Mouse (Mus musculus) thymus, adult 2 months (tissue): ENCODE measurements around the gene Synpo2.

Source experiments
- CTCF ChIP-seq: fragments of 200-500 bp; IDR thresholded peaks from 2 replicates; pipeline ENCODE4 v1.5.1; 2012; ENCODE audit warnings: mild to moderate bottlenecking, control low read depth, low read length, moderate library complexity, borderline replicate concordance; ENCODE audit not compliant: control insufficient read depth, poor library complexity, insufficient read depth; ENCODE audit errors: extremely low read depth
- POLR2A ChIP-seq: fragments of 200-500 bp; IDR thresholded peaks from 2 replicates; pipeline ENCODE4 v1.6.1; 2012; ENCODE audit warnings: mild to moderate bottlenecking, low read length, control low read depth, moderate library complexity; ENCODE audit not compliant: control insufficient read depth, poor library complexity, insufficient read depth; ENCODE audit errors: extremely low read depth

GRCm38 (mm10) chr3:123187370-123188124, 48.4 kb downstream of the Synpo2 start:
- no peak for TF ChIP-seq CTCF
- TF ChIP-seq POLR2A = no peak
